Mouse (Mus musculus): Measurements from ENCODE around the gene Rph3a. TPM values are rescaled to one million over a fixed set of nuclear protein-coding genes. Genes with fewer than 3 reads are reported as not detected.
"Not testable (repeated sequence)": the region's sequence is repeated elsewhere in the genome, so short reads cannot be mapped to it uniquely, and the experiment has no call there.

Rph3a gene
- polyA plus RNA-seq, 2 experiments = 0.10 TPM; not detected in 1

DNA sequence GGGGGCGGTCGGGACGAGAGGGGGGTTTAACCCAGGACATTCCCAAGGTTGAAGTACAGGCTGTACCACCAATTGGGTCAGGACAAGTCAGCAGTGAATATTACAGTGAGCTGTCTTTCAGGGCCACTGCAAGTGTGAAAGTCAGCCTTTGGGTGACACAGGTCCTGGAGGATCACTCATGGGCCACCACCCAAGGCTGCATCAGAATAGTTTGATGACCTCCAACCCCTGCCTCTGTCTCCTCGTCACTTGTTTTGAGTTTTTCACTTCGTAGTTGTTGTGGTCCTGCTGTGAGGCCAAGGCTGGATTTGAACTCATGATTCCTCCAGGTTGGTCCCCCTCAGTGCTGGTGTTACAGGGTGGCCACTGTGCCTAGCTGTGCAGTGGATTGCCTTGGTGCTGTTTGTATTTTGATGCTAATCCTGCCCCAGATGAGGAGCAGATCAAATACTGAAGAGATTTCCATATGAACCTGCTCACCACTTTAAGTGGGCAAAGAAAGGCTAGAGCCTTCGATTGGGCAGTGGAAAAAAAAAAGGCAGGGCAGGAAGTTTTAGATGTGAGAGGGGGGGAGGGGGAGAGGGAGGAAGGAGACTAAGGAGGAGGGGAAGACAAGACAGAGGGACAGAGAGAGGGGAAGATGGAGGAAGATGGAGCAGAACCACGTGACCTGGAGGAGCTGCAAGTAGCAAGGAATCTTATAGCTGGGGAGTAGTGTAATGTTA is 101.5 kb downstream of the Rph3a start:
- Histone ChIP-seq H3K4me1 (ENCODE audit: control insufficient read depth, insufficient read depth, low read length) (no peaks in the 10 kb centered on the region), H3K27ac (replicated peaks; ENCODE audit: low read depth, low read length) (no peak overlapping the region), H3K36me3 (ENCODE audit: control insufficient read depth, insufficient read depth, low read length) (no peaks in the 10 kb centered on the region), H3K4me3 (replicated peaks; ENCODE audit: low read length) (no peak overlapping the region), H3K9ac (ENCODE audit: low read depth, low read length, severe bottlenecking) (no peak overlapping the region), H3K27me3 (ENCODE audit: control insufficient read depth, insufficient read depth, low read length) (no peaks in the 10 kb centered on the region), H3K4me2 (replicated peaks; ENCODE audit: low read depth, low read length, severe bottlenecking) (no peak overlapping the region), H3K9me3 (ENCODE audit: control insufficient read depth, low read length) (no peaks in the 10 kb centered on the region)
- no peak for TF ChIP-seq POLR2A (IDR thresholded peaks at IDR 0.05; ENCODE audit: borderline replicate concordance, extremely low read depth, insufficient read depth, insufficient read length)
- ATAC-seq (ENCODE audit: low FRiP score, low read depth) = no peak
- 50% methylated on average over 7 of the region's 7 CpGs for WGBS
- no peak for DNase-seq (ENCODE audit: low spot score)

DNA sequence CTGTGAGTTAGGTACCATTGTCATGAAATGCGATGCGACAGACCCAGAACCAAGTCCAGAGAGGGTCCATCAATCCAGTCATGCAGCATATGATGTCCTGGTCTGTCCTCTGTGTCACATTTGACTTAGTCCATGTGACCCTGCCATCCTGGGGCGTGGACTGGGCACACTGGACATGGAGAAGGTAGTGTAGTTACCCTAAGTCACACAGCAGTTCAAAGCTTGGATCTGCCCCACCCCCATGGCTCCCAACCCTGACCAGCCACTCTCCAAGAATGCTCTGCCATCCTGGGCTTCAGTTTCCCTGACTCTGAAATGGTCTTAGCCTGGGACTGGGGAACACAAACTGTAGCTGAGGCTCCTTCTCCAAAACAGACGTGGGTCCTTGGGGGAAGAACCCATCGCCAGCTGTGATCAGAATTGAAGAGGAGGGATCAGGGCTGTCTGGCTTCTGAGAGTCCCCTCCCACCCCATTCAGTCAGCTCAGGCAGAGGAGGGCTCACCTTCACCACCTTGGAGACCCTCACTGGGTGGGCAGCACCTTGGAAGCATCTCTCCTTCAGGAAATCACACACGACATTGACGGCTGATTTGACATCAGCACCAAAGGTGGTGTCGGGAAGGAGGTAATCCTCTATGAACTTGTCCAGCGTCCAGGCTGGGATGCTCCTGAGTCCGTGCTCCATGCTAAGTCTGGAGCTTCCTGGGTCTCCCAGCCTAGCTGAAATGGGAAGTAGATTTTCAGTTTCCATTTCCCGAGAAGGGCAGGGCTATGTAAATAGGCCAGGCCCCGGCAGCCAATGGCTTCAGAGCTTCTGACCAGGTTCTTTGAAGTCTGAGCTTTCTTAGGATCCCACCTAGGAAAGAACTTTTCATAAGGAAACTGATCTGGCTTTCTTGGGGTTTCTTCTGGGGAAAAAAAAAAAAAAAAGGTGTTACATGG is 102.8 kb downstream of the Rph3a start, which contains the start of gene Oas1a:
Gene Oas1a, minus strand, starts transcription at position 731 of the 943 bp plus-strand sequence.
- H3K4me2 ChIP-seq (replicated peaks; ENCODE audit: low read depth, low read length, severe bottlenecking); H3K4me3 ChIP-seq (replicated peaks; ENCODE audit: low read length); H3K9me3 ChIP-seq (ENCODE audit: control insufficient read depth, low read length); H3K4me1 ChIP-seq (ENCODE audit: control insufficient read depth, insufficient read depth, low read length); H3K36me3 ChIP-seq (ENCODE audit: control insufficient read depth, insufficient read depth, low read length); ATAC-seq (ENCODE audit: low FRiP score, low read depth); DNase-seq (ENCODE audit: low spot score); H3K27me3 ChIP-seq (ENCODE audit: control insufficient read depth, insufficient read depth, low read length); H3K9ac ChIP-seq (ENCODE audit: low read depth, low read length, severe bottlenecking); H3K27ac ChIP-seq (replicated peaks; ENCODE audit: low read depth, low read length): not testable (repeated sequence)
- WGBS = 31% methylated on average over 9 of the region's 12 CpGs

DNA sequence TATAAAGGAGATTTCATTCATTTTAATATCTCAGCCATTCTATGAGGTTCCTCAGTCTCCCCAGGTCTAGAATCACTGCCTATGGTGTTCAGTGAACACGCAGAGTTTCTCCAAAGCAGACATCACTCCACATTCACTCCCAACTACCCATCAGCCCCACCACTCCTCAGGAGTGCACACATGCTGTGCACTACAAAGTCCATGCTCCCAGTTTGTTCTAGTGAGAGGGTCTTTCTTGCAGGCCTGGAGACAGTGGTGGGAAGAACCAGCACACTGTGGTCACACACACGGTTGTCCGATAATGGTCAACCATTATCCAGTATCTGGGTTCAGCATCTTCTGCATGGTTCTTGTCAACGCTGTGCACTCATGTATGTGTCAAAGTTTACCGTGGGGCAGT is 107.8 kb downstream of the Rph3a start:
- Histone ChIP-seq H3K9ac (ENCODE audit: low read depth, low read length, severe bottlenecking) (no peak overlapping the region), H3K4me3 (replicated peaks; ENCODE audit: low read length) (no peak overlapping the region), H3K9me3 (ENCODE audit: control insufficient read depth, low read length) (no peaks in the 10 kb centered on the region), H3K27ac (replicated peaks; ENCODE audit: low read depth, low read length) (no peak overlapping the region), H3K27me3 (ENCODE audit: control insufficient read depth, insufficient read depth, low read length) (no peaks in the 10 kb centered on the region), H3K4me2 (replicated peaks; ENCODE audit: low read depth, low read length, severe bottlenecking) (no peak overlapping the region), H3K4me1 (ENCODE audit: control insufficient read depth, insufficient read depth, low read length) (no peaks in the 10 kb centered on the region), H3K36me3 (ENCODE audit: control insufficient read depth, insufficient read depth, low read length) (no peaks in the 10 kb centered on the region)
- DNase-seq (ENCODE audit: low spot score) (no peak), ATAC-seq (ENCODE audit: low FRiP score, low read depth) (no peak)
- WGBS = 84% methylated on average over 5 of the region's 5 CpGs
- no peak for TF ChIP-seq POLR2A (IDR thresholded peaks at IDR 0.05; ENCODE audit: borderline replicate concordance, extremely low read depth, insufficient read depth, insufficient read length)

DNA sequence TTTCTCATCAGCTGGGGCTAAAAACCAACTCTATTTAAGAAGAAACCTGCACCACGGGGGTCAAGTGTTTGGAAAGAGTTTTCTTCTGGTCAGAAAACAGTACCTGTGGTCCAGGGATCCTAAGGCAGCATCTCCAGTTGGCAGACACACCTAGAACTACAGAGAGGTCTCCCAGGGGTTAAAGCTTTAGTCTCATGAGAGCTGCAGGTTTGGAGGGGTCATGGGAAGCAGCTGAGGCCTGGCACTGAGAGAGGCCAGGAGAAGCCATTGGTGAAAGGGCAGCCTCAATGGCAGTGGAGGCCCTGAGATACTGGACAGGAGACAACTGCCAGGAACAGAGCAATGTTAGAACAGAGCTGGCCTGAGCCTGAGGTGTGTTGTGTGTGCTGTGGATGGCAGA is 109.2 kb downstream of the Rph3a start:
- no peak overlapping the region for H3K4me3 ChIP-seq (replicated peaks; ENCODE audit: low read length)
- TF ChIP-seq POLR2A (IDR thresholded peaks at IDR 0.05; ENCODE audit: borderline replicate concordance, extremely low read depth, insufficient read depth, insufficient read length) = no peak
- no peak overlapping the region for H3K27ac ChIP-seq (replicated peaks; ENCODE audit: low read depth, low read length)
- H3K36me3 ChIP-seq (ENCODE audit: control insufficient read depth, insufficient read depth, low read length) = no peaks in the 10 kb centered on the region
- WGBS = 68% methylated on average over 1 of the region's 1 CpGs
- H3K9me3 ChIP-seq (ENCODE audit: control insufficient read depth, low read length) = no peaks in the 10 kb centered on the region
- H3K27me3 ChIP-seq (ENCODE audit: control insufficient read depth, insufficient read depth, low read length) = no peaks in the 10 kb centered on the region
- ATAC-seq (ENCODE audit: low FRiP score, low read depth) (no peak), DNase-seq (ENCODE audit: low spot score) (no peak)
- H3K4me1 ChIP-seq (ENCODE audit: control insufficient read depth, insufficient read depth, low read length) = no peaks in the 10 kb centered on the region
- H3K4me2 ChIP-seq (replicated peaks; ENCODE audit: low read depth, low read length, severe bottlenecking) = no peak overlapping the region
- no peak overlapping the region for H3K9ac ChIP-seq (ENCODE audit: low read depth, low read length, severe bottlenecking)

DNA sequence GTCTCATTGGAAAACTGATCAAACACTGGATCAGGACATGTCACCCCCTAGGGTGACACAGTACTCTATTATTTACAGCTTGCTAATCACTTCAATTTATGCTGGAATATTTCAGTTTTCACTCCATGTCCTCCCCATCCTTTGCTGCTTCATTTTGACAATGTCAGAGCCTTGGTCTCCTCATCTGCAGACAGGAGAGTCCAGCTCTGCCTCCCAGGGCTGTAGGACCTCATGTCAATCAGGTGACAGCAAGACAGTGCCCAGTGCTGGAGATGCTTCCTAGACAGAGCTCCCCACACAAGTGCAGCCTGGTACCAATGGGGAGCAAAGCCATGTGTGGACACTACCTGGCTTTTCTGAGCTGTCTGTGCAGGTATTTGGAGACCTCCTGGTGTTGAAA is 111.2 kb downstream of the Rph3a start:
- Histone ChIP-seq H3K4me2 (replicated peaks; ENCODE audit: low read depth, low read length, severe bottlenecking) (no peak overlapping the region), H3K36me3 (ENCODE audit: control insufficient read depth, insufficient read depth, low read length) (no peaks in the 10 kb centered on the region), H3K4me3 (replicated peaks; ENCODE audit: low read length) (no peak overlapping the region), H3K9ac (ENCODE audit: low read depth, low read length, severe bottlenecking) (no peak overlapping the region), H3K27me3 (ENCODE audit: control insufficient read depth, insufficient read depth, low read length) (no peaks in the 10 kb centered on the region), H3K9me3 (ENCODE audit: control insufficient read depth, low read length) (no peaks in the 10 kb centered on the region), H3K4me1 (ENCODE audit: control insufficient read depth, insufficient read depth, low read length) (no peaks in the 10 kb centered on the region), H3K27ac (replicated peaks; ENCODE audit: low read depth, low read length) (no peak overlapping the region)
- ATAC-seq (ENCODE audit: low FRiP score, low read depth) (no peak), DNase-seq (ENCODE audit: low spot score) (no peak)
- no peak for TF ChIP-seq POLR2A (IDR thresholded peaks at IDR 0.05; ENCODE audit: borderline replicate concordance, extremely low read depth, insufficient read depth, insufficient read length)
